Mouse (Mus musculus): ENCODE measurements around the gene Ikzf5. TPM values are rescaled to one million over a fixed set of nuclear protein-coding genes. Genes with fewer than 3 reads are reported as not detected.

The Ikzf5 gene
- polyA plus RNA-seq, 1 experiment from 2014 or later: 16.3 TPM

Other genes starting within 250 kb of the Ikzf5 start
- not detected in 2 replicates for gene 5430419D17Rik, start 236.1 kb downstream of the Ikzf5 start, polyA plus RNA-seq (2016; fragmentation: Nextera tagmentation; extraction: Ambion mirVana)
- not detected in 2 replicates for gene Cuzd1, start 88.2 kb downstream of the Ikzf5 start, polyA plus RNA-seq (2016; fragmentation: Nextera tagmentation; extraction: Ambion mirVana)
- not detected in 2 replicates for gene Fam24b, start 81.0 kb downstream of the Ikzf5 start, polyA plus RNA-seq (2016; fragmentation: Nextera tagmentation; extraction: Ambion mirVana)
- not detected in 2 replicates for gene Fam24a, start 76.7 kb downstream of the Ikzf5 start, polyA plus RNA-seq (2016; fragmentation: Nextera tagmentation; extraction: Ambion mirVana)
- 21.0 and 23.4 TPM in 2 replicates for gene 2310057M21Rik, start 47.8 kb downstream of the Ikzf5 start, polyA plus RNA-seq (2016; fragmentation: Nextera tagmentation; extraction: Ambion mirVana)
- gene Pstk, start 39.4 kb downstream of the Ikzf5 start, polyA plus RNA-seq (2016; fragmentation: Nextera tagmentation; extraction: Ambion mirVana): 77.0 and 82.0 TPM in 2 replicates
- gene Acadsb, start 80 bp upstream of the Ikzf5 start, polyA plus RNA-seq (2016; fragmentation: Nextera tagmentation; extraction: Ambion mirVana): 98.8 and 116 TPM in 2 replicates
- 0.22 and 0.31 TPM in 2 replicates for gene Hmx3, start 132.3 kb upstream of the Ikzf5 start, polyA plus RNA-seq (2016; fragmentation: Nextera tagmentation; extraction: Ambion mirVana)
- 0.38 and 0.41 TPM in 2 replicates for gene Hmx2, start 138.3 kb upstream of the Ikzf5 start, polyA plus RNA-seq (2016; fragmentation: Nextera tagmentation; extraction: Ambion mirVana)
- 239 and 243 TPM in 2 replicates for gene Bub3, start 149.7 kb upstream of the Ikzf5 start, polyA plus RNA-seq (2016; fragmentation: Nextera tagmentation; extraction: Ambion mirVana)